Mouse (Mus musculus) lung, postnatal 0 days (tissue): Measurements from ENCODE around the gene Gprc5a.
A peak's percentile ranks its signal among the peaks of the same experiment; 100 is the strongest.

Experiments
- CTCF ChIP-seq: IDR thresholded peaks from 2 replicates; pipeline ENCODE4 v1.5.1; 2016; ENCODE audit warnings: antibody characterized with exemption, mild to moderate bottlenecking
- EP300 ChIP-seq: IDR thresholded peaks from 2 replicates; pipeline ENCODE4 v1.6.1; 2016; ENCODE audit warnings: antibody characterized with exemption, mild to moderate bottlenecking, control low read depth

DNA sequence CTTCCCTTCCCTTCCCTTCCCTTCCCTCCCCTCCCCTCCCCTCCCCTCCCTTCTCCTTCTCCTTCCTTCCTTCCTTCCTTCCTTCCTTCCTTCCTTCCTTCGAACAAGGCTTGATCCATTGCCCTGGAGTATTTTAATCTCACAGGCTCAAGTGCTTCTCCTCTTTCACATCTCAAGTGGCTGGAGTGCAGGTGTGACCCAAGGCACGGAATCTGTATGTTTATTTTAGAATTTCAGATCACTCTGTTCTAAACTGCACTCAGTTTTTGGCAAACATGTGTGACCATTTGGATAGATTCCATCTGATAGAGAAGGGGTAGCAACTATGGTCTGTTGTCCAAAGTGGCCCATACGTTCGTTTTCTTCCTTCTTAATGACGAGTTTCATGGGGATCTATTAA, 2.8 kb downstream of the Gprc5a start:
- TF ChIP-seq CTCF = no peak
- peak; percentile 95 for TF ChIP-seq EP300
